Mouse (Mus musculus) neural tube, embryonic 15.5 days (tissue): ENCODE data around the gene Pet100. TPM values are rescaled to one million over a fixed set of nuclear protein-coding genes. Genes with fewer than 3 reads are reported as not detected.
A peak's percentile ranks its signal among the peaks of the same experiment; 100 is the strongest.
"Not testable (repeated sequence)": the region's sequence is repeated elsewhere in the genome, so short reads cannot be mapped to it uniquely, and the experiment has no call there.

ENCODE experiments used
- ATAC-seq: fragments of 200-750 bp; cut with Nextera tagmentation; 2 replicates; pipeline ENCODE4 v1.8.0; 2017; ENCODE audit warnings: mild to moderate bottlenecking, moderate TSS enrichment, moderate library complexity; ENCODE audit not compliant: low FRiP score
- H3K27ac ChIP-seq: fragments of 300-500 bp; sonication (generic); replicated peaks from 2 replicates; pipeline ENCODE4 v1.5.1; 2015; ENCODE audit warnings: mild to moderate bottlenecking, inconsistent platforms
- H3K27me3 ChIP-seq: fragments of 300-500 bp; sonication (generic); replicated peaks from 2 replicates; pipeline ENCODE4 v1.6.1; 2015; ENCODE audit warnings: inconsistent platforms
- H3K36me3 ChIP-seq: fragments of 300-500 bp; sonication (generic); 2 replicates; pipeline ENCODE4 v1.6.1; 2015; ENCODE audit warnings: inconsistent platforms
- H3K4me1 ChIP-seq: fragments of 300-500 bp; sonication (generic); 2 replicates; pipeline ENCODE4 v1.6.1; 2015; ENCODE audit warnings: inconsistent platforms
- H3K4me2 ChIP-seq: fragments of 300-500 bp; sonication (generic); 2 replicates; pipeline ENCODE4 v1.6.1; 2015; ENCODE audit warnings: inconsistent platforms, mild to moderate bottlenecking, moderate library complexity
- H3K4me3 ChIP-seq: fragments of 300-500 bp; sonication (generic); replicated peaks from 2 replicates; pipeline ENCODE4 v1.5.1; 2015; ENCODE audit warnings: mild to moderate bottlenecking, inconsistent platforms
- H3K9ac ChIP-seq: fragments of 300-500 bp; sonication (generic); replicated peaks from 2 replicates; pipeline ENCODE4 v1.6.1; 2015; ENCODE audit warnings: mild to moderate bottlenecking, inconsistent platforms
- H3K9me3 ChIP-seq: fragments of 300-500 bp; sonication (generic); replicated peaks from 2 replicates; pipeline ENCODE4 v1.6.1; 2016; ENCODE audit warnings: inconsistent platforms
- WGBS: fragments of 180-500 bp; shearing (Covaris S2); methylation state at CpG from one replicate; pipeline ENCODE4 v1.1.7; 2015; ENCODE audit warnings: mixed read lengths; 5-methylcytosine and 5-hydroxymethylcytosine counted together
- polyA plus RNA-seq: library from polyadenylated mRNA; unstranded; fragments of >200 nt; fragmentation: Nextera tagmentation; extraction: Ambion mirVana; gene quantifications from 2 replicates; pipeline ENCODE4 v1.2.1, GENCODE M21; 2015

Gene Pet100
- 86.0 and 90.1 TPM in 2 replicates for polyA plus RNA-seq

DNA sequence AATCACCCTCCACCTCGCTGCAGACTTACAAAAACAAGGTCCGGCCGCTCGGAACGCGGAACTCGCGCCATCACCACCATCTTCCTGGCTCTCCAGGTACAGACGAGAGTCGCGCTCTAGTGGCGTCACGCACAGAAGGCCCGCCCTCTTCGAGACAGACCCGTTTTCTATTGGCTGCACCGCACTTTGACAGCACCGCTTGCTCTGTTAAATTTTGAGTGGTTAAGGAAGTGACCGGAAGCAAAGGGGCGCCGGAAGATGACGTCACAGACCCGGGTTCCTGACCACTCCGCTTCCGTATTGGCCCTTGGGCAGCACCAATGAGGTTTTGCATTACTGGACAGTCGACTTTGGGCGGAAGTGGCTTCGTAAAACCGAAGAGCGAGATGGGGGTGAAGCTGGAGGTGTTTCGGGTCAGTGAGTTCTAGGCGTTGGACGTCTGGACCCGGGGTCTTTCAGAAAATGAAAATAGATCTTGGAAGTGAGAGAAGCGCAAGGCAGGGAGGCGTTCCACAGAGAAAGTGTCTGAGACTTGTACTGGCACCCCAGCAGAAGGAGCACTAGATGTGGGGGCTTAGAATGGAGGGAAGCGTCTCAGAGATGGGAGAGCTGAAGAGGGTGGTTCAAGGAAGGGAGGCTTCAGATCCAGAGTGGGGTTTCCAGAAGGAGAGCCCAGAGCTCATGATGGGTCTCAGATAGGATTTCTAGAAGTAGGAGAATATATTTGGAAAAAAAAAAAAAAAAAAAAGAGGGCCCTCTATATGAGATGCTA, at the start of gene Pet100, which contains the start of gene Xab2:
Pet100 (plus strand) TSS at position 350 of the 772 bp plus-strand sequence.
Xab2 (minus strand) TSS at position 118 of the 772 bp plus-strand sequence.
- WGBS: under 1% methylated on average over 37 of the region's 37 CpGs
- peak; percentile 97 for ATAC-seq
- H3K27me3 ChIP-seq: no peaks in the 10 kb centered on the region
- H3K4me3 ChIP-seq: peak within 1 kb of the TSS; percentile 79
- peaks cover 20% of the 10 kb centered on the region for H3K36me3 ChIP-seq
- peak within 1 kb of the TSS; percentile 89 for H3K4me2 ChIP-seq
- H3K27ac ChIP-seq: 0 out of 2 replicates have a peak within 1 kb of the TSS, but pooled peaks have one; percentile 48
- H3K4me1 ChIP-seq: peaks cover 28% of the 10 kb centered on the region
- H3K9me3 ChIP-seq: no peaks in the 10 kb centered on the region
- peak within 1 kb of the TSS; percentile 80 for H3K9ac ChIP-seq

DNA sequence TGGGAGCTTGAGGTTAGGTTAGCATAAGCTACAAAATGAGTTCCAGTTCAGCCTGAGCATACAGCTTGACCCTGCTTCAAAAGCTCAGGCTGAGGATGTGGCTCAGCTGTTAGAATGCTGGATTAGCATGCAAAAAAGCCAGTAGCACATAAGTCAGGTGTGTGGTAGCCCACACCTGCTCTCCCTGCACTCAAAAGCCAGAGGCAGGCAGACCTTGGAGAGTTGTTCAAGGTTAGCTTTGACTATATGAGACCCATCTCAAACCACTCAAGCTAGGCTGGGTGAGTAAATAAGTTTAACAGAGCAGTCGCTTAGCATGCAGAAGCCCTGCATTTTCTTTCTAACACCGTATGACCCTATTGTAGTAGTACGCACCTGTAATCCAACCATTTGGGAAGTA, 46.8 kb upstream of the Pet100 start:
- ATAC-seq: no peak
- 92% methylated on average over 3 of the region's 3 CpGs for WGBS
- Histone ChIP-seq H3K4me1 (no peaks in the 10 kb centered on the region), H3K9me3 (no peaks in the 10 kb centered on the region), H3K4me2 (no peak overlapping the region), H3K27ac (no peak overlapping the region), H3K9ac (no peak overlapping the region), H3K27me3 (no peaks in the 10 kb centered on the region), H3K4me3 (no peak overlapping the region), H3K36me3 (no peaks in the 10 kb centered on the region)

DNA sequence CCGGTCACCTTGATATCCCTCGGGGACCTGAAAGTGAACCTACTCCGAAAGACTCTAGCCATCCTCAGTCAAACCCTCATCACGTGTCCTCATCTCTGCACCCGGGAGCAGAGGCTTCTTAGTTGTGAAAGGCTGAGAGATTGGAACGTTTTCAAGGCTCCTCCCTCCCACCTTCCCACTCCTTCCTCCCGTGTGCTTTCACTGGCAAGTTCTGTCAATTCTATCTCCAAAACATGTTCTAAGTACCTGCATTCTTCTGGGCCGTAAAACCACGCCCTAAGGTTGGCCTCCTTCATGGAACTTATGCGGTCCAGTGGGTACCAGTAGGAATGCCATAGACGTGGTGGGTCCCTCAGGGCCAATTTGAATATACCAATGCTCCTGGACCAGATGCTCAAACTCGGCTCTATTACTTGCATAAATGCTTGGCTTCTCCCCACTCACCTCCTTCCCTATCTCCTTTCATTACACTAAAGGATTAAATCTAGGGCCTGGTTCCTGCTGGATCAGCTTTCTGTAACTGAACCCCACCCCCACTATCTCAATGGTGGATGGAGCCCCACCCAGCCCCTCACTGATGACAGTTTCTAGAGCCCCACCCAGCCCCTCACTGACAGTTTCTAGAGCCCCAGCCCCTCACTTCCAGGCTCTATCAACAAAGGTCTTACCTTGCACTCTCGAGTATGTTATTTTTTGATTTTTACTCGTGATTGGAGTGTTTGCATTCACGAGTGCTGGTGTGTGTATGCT, 45.0 kb upstream of the Pet100 start:
- H3K4me2 ChIP-seq: no peak overlapping the region
- H3K9ac ChIP-seq: no peak overlapping the region
- no peaks in the 10 kb centered on the region for H3K4me1 ChIP-seq
- no peak overlapping the region for H3K4me3 ChIP-seq
- H3K36me3 ChIP-seq: no peaks in the 10 kb centered on the region
- no peaks in the 10 kb centered on the region for H3K27me3 ChIP-seq
- no peak for ATAC-seq
- 78% methylated on average over 15 of the region's 15 CpGs for WGBS
- H3K27ac ChIP-seq: no peak overlapping the region
- no peaks in the 10 kb centered on the region for H3K9me3 ChIP-seq

DNA sequence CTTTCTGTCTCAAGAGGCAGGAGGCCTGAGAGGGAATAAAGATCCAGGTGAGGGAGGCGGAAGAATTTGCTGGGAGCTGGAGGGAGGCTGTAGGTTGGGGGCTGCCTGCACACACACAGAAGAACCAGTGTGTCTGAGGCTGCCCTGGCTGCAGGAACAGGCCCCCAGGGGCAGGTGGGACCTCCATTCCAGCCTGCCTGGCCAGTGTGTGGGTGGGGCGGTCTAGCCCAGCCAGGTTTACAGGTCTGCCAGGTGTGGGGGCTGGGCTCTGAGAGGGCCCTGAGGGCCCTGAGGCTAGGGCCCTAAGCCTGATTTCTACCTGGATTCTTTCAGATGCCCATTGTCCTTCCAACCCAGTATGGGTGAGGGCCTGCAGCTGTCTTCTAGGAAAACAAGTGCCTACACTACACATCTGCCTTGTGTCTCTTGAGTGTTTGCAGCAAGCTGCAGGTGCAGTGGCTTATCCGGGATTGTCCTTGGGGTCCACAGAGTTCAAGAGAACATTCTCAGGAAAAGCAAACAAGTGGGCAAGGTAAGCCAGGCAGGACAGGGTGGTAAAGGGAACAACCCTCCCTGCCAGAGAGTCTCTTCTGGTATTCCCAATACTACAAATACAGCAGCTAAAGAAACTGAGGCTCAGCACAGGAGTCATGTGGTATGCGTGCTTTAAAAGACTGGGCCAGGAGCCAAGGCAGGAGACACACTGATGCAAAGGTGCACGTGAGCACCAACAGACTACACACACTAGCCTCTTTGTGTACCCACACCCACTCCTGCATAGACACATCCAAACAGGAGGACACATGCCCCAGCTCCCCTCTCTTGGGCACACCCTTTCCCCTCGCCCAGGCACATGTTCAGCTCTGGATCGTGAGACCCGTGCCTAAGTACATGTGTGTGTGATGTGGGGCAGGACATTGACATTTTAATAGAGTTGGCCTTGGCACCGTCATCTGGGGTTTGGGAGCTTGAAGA, 41.7 kb upstream of the Pet100 start:
- H3K27ac ChIP-seq: no peak overlapping the region
- H3K4me1 ChIP-seq: no peaks in the 10 kb centered on the region
- H3K27me3 ChIP-seq: no peaks in the 10 kb centered on the region
- H3K9me3 ChIP-seq: no peaks in the 10 kb centered on the region
- H3K4me2 ChIP-seq: no peak overlapping the region
- no peak overlapping the region for H3K4me3 ChIP-seq
- no peak for ATAC-seq
- H3K36me3 ChIP-seq: no peaks in the 10 kb centered on the region
- H3K9ac ChIP-seq: no peak overlapping the region; the same call in 1 of the 2 replicates
- 82% methylated on average over 9 of the region's 9 CpGs for WGBS

DNA sequence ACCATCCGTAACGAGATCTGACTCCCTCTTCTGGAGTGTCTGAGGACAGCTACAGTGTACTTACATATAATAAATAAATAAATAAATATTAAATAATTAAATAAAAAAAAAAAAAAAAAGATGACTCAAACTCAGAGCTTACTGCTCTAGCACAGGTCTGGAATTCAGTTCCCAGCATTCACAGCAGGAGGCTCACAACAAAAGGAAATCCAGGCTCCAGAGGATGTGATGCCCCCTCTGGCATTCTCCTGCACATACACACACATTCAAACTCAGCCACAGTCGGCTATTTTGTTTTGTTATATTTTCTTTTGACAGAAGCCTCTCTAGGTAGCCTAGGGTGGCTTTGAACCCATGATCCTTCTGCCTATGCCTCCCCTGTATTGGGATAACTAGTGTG, 39.4 kb upstream of the Pet100 start:
- H3K4me3 ChIP-seq, H3K4me1 ChIP-seq, H3K27me3 ChIP-seq, H3K27ac ChIP-seq, H3K36me3 ChIP-seq, ATAC-seq, H3K9me3 ChIP-seq, H3K9ac ChIP-seq, H3K4me2 ChIP-seq: not testable (repeated sequence)
- WGBS: 93% methylated on average over 2 of the region's 3 CpGs

DNA sequence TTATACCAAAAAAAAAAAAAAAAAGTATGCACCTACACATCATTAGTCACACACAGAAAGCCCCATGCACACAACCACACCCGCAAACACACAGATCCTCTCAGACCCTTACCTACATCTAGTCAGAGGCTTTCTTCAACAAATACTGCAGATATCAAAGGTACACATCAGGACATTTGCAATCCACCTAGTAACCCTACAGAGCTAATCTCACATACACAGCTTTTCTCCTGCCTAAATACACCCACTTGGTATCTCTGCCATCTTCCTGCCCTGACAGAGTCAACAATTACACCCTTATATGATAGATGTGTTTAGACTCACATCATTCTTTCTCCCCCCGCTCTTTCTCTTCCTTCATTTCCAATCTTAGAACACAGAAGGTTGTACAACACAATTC, 34.9 kb upstream of the Pet100 start:
- Histone ChIP-seq H3K9me3 (no peaks in the 10 kb centered on the region), H3K4me2 (no peak overlapping the region), H3K27me3 (no peaks in the 10 kb centered on the region), H3K4me1 (0 out of 2 replicates have a peak, but pooled peaks cover 4% of the 10 kb centered on the region), H3K36me3 (no peaks in the 10 kb centered on the region), H3K27ac (no peak overlapping the region), H3K9ac (no peak overlapping the region), H3K4me3 (no peak overlapping the region)
- no peak for ATAC-seq
- 89% methylated on average over 2 of the region's 2 CpGs for WGBS

DNA sequence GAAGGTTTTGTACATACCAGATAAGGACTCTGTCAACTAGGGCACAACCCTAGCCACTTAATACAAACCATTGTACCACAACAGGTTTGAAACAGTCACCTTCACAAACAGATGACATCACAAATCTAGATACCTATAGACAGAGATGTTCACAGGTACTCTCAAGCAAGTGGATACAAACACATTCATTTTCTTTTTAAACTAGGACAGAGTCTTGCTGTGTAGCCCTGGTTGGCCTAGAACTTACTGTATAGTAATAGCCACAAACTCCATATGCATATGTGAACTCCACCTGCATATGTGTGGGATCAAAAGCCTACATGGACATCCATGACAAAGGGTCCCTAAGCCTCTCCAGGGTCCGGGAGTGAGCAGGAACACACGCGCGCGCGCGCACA, 34.4 kb upstream of the Pet100 start, which contains the start of gene Camsap3:
Camsap3 (plus strand) TSS at position 301 of the 398 bp plus-strand sequence.
- WGBS: 6% methylated on average over 7 of the region's 7 CpGs
- Histone ChIP-seq H3K4me1 (0 out of 2 replicates have a peak, but pooled peaks cover 4% of the 10 kb centered on the region), H3K27me3 (no peaks in the 10 kb centered on the region), H3K27ac (peak within 1 kb of the TSS; percentile 89), H3K4me2 (peak within 1 kb of the TSS; percentile 73), H3K9ac (peak within 1 kb of the TSS; percentile 81), H3K36me3 (no peaks in the 10 kb centered on the region), H3K9me3 (no peaks in the 10 kb centered on the region), H3K4me3 (peak within 1 kb of the TSS; percentile 92)
- no peak for ATAC-seq

DNA sequence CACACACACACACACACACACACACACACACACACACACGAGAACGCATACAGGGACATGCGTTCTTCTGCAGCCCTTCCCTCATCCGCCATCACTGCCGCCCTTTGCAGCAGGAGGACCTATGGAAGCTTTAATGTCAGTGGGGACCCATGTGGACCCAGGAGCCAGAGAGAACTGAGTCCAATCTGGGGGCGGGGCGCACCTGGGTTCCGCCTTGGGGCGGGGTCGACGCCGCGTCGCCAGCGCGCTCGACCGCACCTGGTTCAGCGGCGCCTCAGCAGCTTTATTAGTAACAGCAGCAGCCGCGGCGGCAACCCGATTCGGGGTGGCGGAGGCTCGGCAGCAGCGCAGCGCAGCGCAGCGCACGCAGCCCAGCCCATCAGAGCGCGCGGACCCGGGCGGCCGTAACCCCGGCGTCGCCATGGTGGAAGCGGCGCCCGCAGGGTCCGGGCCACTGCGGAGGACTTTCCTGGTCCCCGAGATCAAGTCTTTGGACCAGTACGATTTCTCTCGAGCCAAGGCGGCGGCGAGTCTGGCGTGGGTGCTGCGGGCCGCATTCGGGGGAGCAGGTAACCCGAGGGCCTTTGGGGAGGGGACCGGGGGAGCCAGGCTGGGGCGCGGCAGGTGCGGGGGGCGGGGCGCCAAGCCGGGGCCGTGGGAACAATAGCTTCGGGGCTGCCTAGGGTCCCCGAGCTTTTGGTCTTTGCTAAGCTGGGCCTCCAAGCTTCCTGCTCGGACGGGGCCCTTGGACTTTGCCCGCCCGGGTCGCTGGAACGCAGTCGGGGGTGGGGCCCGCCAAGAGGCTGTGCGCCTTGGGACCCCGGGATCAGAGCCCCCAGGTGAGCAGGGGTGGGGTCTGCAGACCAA, 33.7 kb upstream of the Pet100 start:
- Histone ChIP-seq H3K4me3 (peak overlapping the region; percentile 92), H3K4me2 (peak overlapping the region; percentile 73), H3K36me3 (no peaks in the 10 kb centered on the region), H3K9me3 (no peaks in the 10 kb centered on the region), H3K27ac (peak overlapping the region; percentile 89), H3K27me3 (no peaks in the 10 kb centered on the region), H3K9ac (peak overlapping the region; percentile 81), H3K4me1 (0 out of 2 replicates have a peak, but pooled peaks cover 4% of the 10 kb centered on the region)
- ATAC-seq: peak; percentile 85
- WGBS: 0% methylated on average over 68 of the region's 77 CpGs

DNA sequence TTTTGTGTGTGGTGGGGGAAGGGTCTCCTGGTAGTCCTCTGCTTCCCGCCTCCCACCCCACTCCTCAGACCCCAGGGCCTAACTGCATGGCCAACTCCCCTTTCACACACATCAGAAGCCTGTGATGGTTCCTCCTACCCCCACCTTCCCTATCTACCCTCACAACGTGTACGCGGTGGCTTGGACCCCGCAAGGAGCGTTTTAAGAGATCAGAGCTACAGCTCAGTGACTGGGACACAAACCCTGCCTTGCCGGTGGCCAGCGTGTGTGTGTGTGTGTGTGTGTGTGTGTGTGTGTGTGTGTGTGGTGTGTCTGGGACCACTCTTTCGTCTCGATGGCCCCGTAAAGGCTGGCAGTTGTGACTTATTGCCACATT, 33.1 kb upstream of the Pet100 start:
- peak; percentile 71 for ATAC-seq

DNA sequence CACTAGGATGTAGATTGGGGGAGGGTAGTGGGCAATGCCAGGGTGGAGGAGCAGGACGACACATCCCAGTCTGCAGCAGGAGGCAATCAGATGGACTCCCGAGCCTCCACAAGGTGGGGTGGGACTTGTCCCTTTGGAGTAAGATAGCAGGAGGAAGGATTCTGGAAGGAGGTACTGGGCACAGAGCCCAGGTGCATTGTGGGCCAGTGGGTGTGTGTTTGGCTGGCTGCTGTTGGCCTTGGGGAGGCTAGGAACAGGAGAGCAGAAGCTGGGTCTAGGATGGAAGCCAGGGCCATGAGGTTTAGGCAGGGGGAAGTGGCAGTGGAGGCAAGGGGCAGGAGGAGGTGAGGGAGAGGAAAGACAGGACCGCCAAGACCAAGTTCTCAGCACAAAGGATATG, 27.9 kb upstream of the Pet100 start:
- H3K36me3 ChIP-seq: peaks cover 8% of the 10 kb centered on the region
- no peak overlapping the region for H3K4me2 ChIP-seq
- no peaks in the 10 kb centered on the region for H3K9me3 ChIP-seq
- H3K9ac ChIP-seq: no peak overlapping the region
- no peak for ATAC-seq
- H3K27me3 ChIP-seq: no peaks in the 10 kb centered on the region
- H3K27ac ChIP-seq: no peak overlapping the region
- 75% methylated on average over 3 of the region's 3 CpGs for WGBS
- no peak overlapping the region for H3K4me3 ChIP-seq
- peaks cover 3% of the 10 kb centered on the region; the same call in 1 of the 2 replicates for H3K4me1 ChIP-seq

More for the DNA sequence above, 33.1 kb upstream of the Pet100 start:
- 2% methylated on average over 10 of the region's 11 CpGs for WGBS
- H3K4me3 ChIP-seq: peak overlapping the region; percentile 92
- H3K4me2 ChIP-seq: peak overlapping the region; percentile 73
- H3K9ac ChIP-seq: peak overlapping the region; percentile 81
- H3K27ac ChIP-seq: peak overlapping the region; percentile 89
- H3K4me1 ChIP-seq: 0 out of 2 replicates have a peak, but pooled peaks cover 4% of the 10 kb centered on the region
- H3K9me3 ChIP-seq: no peaks in the 10 kb centered on the region
- H3K27me3 ChIP-seq: no peaks in the 10 kb centered on the region
- no peaks in the 10 kb centered on the region for H3K36me3 ChIP-seq
